Mouse (Mus musculus): Measurements from ENCODE around the gene Kirrel3.

Gene Kirrel3

DNA sequence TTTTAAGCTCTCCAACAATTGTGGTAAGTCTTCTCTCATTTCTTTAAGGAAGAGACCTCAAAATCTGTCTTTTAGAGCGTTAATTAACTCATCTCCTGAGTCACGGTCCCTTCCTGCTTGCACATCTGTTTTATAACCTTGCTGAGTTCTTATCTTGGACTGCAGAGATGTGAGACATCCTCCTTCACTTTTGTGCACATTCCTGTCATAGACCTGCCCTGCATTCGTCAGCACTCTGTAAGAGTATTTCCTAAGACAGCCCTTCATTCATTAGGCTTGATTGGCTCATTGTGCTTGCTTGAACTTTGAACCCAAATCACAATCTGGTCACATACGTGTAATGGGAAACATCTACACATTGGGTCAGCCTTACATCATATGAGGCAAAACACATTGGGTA, 114.6 kb downstream of the Kirrel3 start:
- DNase-seq (ENCODE audit: low read depth, low spot score), result no peak

GRCm38 (mm10) chr9:34603750-34604149, 118.1 kb downstream of the Kirrel3 start:
- DNase-seq (ENCODE audit: low read depth, low spot score), result no peak

DNA sequence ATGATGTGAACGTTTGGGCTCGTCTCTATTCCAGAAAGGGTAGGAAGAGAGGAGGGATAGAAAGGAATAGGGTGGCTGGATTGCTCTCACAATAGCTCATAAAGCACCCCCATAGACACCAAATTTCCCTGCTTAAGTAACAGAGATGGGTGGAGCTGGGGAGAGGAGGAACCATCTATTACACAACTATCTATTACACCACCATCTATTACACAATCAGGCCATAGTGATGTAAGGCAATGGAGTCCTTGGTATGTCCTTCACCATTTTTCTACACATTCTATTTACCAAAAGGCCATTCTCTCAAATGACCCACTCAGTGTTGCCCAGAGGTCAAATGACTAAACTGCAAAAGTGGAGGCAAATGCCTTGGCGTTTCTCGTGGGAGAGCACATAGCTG, 119.2 kb downstream of the Kirrel3 start:
- no peak for DNase-seq (ENCODE audit: low read depth, low spot score)

DNA sequence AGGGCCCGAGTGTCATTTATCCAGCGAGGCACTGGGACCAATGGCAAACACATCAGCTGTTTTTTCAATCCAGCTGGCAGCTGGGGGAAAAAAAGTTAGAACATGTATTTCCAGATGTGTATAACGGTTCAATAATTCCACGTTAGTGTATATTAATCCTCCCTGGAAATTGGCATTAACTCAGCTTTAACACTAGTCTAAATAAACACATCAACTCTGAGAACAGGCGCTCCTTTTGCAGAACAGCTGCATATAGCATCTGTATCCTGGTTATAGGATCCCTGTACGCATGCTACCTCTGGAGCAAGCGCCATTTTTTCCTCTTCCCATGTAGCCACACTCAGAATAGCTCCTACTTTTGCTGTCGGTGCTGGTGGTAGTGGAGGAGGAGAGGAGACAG, 119.8 kb downstream of the Kirrel3 start:
- no peak for DNase-seq (ENCODE audit: low read depth, low spot score)

- no peak for DNase-seq (ENCODE audit: low read depth, low spot score)
Measured at GRCm38 (mm10) chr9:34607976-34608375, 122.3 kb downstream of the Kirrel3 start.

DNA sequence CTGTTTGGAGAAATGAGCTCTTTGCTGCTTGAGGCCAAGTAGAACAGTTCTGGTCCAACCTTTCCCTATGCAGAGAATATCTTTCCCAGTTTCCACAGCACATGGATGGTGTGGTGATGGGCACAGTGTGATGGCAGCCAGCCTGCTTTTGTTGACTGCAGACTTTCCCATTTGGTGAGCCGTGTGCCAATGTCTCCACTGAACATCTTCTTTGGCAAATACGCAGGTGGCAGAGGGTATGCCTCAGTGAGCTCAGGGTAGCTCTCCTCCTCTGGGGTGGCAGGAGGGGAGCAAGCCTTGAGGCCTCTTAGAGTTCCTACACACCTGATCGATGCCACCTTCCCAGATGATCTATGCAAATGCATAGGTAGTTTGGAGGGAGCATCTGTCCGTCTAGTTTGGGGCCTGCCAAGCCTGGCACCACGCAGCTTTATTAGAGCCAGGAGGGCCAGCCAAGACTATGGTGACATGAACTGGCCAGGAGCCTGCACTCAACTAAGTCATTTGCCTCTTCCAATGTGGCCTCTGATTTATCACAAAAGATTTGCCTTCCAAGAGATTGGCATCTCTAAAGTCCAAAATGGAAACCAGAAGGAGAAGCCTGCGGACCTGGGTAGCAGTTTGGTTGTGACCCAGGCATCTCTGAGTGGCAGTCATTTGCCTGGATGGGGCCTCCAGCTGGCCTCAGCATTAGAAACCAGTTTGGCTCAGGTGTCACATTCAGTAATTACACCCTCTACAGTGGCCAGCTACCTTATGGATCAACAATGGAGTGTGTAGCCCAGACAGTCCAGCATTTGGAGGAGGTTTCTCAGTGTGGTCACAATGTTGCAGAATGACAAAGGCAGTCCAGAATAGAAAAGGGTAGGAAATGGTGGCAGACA, 127.4 kb downstream of the Kirrel3 start:
- no peak for DNase-seq (ENCODE audit: low read depth, low spot score)

DNA sequence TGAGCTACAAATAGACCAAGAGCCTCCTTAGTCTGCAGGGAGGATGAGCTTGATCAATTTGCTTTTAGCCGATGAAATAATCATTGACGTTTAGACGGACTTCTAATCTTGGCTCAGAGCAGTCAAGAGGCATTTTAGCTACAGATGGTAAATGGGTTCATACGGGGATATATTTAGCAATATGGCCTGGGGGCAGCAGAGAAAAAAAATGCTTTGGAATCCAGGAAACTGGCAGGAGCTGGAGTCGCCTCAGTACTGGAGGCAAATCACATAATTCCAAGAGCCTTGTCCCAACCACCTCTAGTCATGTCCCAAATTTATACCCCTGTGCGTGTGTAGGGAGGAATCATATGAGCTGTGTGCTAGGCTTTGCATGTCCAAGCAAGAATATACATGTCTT, 132.4 kb downstream of the Kirrel3 start:
- DNase-seq (ENCODE audit: low read depth, low spot score), result no peak

DNA sequence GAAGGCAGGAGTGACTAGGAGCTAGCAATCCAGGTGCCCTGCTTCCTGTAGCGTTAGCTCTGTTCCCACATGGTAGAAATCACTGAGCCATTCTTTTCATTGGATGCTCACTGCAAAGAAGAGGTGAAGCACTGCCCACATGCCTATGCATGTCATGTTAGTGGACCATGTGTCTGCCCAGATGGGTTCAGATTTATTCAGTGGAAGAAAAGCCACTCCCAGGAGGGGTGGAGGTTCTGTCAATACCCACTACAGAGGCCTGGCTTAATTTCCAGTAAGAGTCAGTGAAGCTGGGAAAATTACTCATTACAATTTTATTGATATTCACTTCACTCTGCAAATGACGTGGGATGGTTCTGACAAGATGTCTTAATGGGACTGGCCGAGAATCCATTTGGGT, 134.2 kb downstream of the Kirrel3 start:
- no peak for DNase-seq (ENCODE audit: low read depth, low spot score)

DNA sequence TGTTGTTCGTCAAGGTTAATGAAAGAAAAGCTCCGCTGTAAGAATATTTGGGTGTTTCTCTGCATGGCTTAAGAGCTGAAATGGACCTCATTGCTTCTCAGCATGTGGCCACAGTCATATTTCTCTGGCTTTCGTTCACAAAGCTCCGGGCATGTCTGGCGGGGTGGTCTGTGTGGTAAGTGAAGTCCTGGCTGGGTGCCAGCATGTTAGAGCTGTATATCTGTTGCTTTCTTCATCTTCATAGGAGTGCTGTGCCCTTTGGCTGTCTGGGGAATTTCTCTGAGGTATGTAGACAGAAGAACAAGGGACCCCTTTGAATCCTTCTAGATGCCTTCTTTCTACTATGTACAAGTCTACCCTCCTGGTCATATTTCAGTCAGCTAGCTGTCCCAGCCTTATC, 137.8 kb downstream of the Kirrel3 start:
- DNase-seq (ENCODE audit: low read depth, low spot score), result no peak

DNA sequence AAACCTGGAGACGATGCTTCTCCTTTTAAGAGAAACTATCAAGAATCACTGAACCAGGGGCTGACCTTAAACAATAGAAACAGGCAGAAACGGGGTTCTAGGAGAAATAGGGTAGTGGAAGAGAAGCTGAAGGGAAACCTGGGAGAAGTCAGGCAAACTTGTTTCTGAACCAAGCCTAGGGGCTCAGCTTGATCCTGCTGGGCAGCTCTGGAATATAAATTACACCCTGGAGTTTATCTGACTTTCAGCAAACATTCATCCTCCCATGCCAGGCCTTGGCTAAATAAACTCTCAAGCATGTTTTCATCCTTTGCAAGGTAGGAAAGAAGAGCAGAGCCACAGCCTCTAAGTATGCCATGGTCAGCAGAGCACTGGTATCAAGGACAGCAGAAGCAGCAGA, 138.3 kb downstream of the Kirrel3 start:
- DNase-seq (ENCODE audit: low read depth, low spot score), result no peak

DNA sequence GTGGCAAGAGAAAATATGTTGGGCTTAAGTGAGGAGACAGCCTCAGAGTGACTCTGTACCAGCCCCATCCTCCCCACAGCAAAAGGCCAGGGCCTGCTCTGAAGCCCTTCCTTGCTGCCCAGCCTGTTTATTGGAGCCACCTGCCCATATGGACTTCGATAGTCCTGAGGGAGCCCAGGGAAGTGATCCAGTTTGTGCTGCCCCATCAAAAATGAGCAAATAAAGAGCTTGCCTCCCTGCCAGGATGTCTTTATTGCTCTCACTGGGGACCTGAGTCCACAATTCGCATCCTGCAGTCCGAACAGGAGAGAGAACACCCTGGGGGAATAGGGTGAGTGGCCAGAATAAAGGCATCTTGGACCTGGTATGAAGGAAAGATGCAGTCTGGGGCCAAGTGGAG, 143.1 kb downstream of the Kirrel3 start:
- DNase-seq (ENCODE audit: low read depth, low spot score), result no peak

DNA sequence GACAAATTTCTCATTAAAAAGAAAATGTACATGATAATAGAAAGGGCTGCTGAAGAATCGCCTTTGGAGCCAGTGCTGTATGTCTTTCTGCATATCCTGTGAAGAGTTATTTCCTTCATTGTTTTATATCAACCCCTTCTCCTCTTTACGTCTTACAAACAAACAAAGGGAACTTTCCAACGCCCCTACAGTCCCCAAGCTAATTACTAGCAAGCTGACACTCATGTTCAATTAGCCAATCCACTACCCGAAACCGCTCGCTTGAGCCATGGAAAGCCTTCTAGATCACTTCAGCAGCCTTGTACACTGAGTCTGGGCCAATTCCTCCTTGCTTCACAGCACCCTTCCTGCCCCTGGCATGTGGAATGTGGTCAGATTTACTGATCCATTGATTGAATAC, 150.0 kb downstream of the Kirrel3 start:
- DNase-seq (ENCODE audit: low read depth, low spot score), result no peak

- DNase-seq (ENCODE audit: low read depth, low spot score), result no peak
Measured at GRCm38 (mm10) chr9:34643917-34644316, 158.2 kb downstream of the Kirrel3 start.

GRCm38 (mm10) chr9:34644392-34644791, 158.7 kb downstream of the Kirrel3 start:
- DNase-seq (ENCODE audit: low read depth, low spot score), result no peak

DNA sequence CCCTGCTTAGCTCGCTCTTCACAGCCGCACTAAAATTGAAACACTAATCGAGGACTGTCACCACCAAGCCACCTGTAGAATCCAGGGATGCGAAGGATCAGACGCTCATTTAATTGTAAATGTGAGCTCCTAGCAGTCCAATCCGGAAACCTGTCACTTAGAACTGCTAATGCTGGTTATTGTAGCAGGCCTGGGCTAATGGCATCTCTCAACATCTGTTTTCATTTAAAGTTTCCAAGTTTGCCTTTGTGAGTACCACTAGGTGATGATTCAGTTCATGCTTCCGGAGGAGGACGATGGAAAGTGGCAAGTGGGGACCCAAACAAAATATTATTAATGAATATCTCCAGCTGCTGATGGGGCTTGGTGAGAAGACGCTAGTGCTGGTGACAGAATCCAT, 161.1 kb downstream of the Kirrel3 start:
- no peak for DNase-seq (ENCODE audit: low read depth, low spot score)

DNA sequence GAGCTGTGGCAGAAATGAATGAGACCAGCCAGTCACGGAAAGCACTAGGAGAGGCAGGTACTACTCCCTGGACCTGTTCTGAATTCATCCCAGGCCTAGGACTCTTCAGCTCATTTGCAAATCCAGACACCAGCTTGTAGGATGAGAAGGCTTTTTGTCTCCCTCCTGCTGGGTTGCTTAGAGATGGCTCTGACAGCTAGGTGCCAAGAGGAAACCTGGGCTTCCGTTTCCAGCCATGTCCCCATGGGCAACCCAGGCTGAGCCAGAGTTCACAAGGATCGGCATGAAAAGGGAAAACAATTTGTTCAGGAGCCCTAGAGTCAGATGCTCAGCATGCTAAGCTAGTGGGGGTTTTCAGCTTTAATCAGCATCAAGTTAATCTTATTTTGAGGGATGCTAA, 166.6 kb downstream of the Kirrel3 start:
- no peak for DNase-seq (ENCODE audit: low read depth, low spot score)

DNA sequence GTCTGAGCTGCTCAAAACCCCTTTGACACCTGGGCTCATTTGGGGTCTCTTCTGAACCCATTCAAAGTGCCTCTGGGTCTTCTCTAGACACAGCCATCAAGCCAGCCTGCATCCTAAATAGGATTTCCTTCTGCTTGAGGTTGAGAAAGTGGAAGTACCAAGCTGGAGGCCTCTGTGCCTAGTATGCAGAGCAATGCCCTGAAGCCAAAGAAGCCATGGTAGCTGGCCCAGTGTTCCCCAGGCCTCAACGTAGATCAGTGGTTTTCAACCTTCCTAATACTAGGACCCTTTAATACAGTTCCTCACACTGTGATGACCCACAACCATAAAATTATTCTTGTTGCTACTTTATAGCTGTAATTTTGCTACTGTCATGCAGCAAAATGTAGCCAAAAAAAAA, 167.4 kb downstream of the Kirrel3 start:
- no peak for DNase-seq (ENCODE audit: low read depth, low spot score)

- no peak for DNase-seq (ENCODE audit: low read depth, low spot score)
Measured at GRCm38 (mm10) chr9:34660566-34660965, 174.9 kb downstream of the Kirrel3 start.

DNA sequence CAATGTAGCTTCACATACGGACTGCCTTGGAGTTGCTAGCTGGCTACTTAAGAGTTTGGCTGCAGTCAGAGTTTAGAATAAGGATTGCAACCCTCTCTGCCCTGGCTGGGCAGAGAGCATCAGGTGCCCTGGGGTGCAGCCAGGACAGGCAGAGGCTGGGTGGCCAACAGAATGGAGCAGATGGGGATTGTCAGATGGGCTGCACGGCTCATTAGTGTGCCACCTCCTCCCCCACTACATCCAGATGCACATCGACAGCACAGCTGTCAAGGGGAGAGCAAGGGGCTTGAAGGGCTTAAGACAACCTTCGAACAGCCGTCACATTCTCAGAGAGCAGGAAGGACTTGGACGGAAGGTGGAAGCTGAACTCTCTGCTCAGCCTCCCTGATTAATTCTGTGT, 177.7 kb downstream of the Kirrel3 start:
- no peak for DNase-seq (ENCODE audit: low read depth, low spot score)

- no peak for DNase-seq (ENCODE audit: low read depth, low spot score)
Measured at GRCm38 (mm10) chr9:34665361-34666129, 179.9 kb downstream of the Kirrel3 start.

- no peak for DNase-seq (ENCODE audit: low read depth, low spot score)
Measured at GRCm38 (mm10) chr9:34667182-34667581, 181.5 kb downstream of the Kirrel3 start.

- no peak for DNase-seq (ENCODE audit: low read depth, low spot score)
Measured at GRCm38 (mm10) chr9:34670906-34671305, 185.2 kb downstream of the Kirrel3 start.

DNA sequence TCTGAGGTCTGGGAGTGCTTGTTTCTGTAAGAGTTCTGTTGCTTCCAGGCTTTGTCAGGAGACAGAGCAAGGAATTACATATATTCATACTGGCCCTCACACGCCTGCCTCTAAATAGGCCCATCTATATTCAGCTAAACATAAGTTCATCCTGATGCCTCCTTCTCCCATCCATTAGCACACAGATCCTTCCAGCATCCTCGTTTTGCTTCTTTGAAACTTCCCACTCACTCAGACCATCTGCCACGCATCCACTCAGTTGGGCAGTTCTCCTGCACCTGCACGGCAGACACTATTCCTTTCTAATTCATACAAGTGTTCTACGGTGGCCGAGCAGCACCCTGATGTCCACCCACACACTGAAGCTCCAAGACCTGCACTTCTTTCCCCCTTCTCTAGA, 201.1 kb downstream of the Kirrel3 start:
- no peak for DNase-seq (ENCODE audit: low read depth, low spot score)
